Mouse (Mus musculus): ENCODE measurements around the gene Ctcf. TPM values are rescaled to one million over a fixed set of nuclear protein-coding genes. Genes with fewer than 3 reads are reported as not detected.

Ctcf gene
- total RNA-seq, 1 experiment: 65.5 TPM

- no peaks in the 10 kb centered on the region for H3K9me3 ChIP-seq (ENCODE audit: control insufficient read depth, insufficient read depth, low read depth, low read length)
- no peak overlapping the region for H3K27ac ChIP-seq (ENCODE audit: insufficient read depth, low read depth, low read length, poor library complexity, severe bottlenecking)
- no peak overlapping the region for H3K4me3 ChIP-seq (ENCODE audit: insufficient read depth in 1 of 2, low read depth in 1 of 2, low read length in 2 of 2, poor library complexity in 1 of 2, severe bottlenecking in 1 of 2)
- H3K4me1 ChIP-seq (ENCODE audit: control insufficient read depth in 2 of 2, insufficient read depth in 2 of 2, low read length in 2 of 2, poor library complexity in 1 of 2): peaks cover 5 to 6% of the 10 kb centered on the region in 2 experiments; a peak in 2 of 4 replicates
- no peak for DNase-seq (ENCODE audit: low read depth, low spot score)
- no peak overlapping the region for H3K9ac ChIP-seq (ENCODE audit: insufficient read depth, low read depth, low read length, poor library complexity, severe bottlenecking)
- in situ Hi-C loops (cut with MboI; ENCODE audit: low sequenced_read_pairs in 2 of 2, unreplicated experiment in 2 of 2): no loop called here
- peaks cover 3% of the 10 kb centered on the region for H3K36me3 ChIP-seq (ENCODE audit: control insufficient read depth, insufficient read depth, low read length, poor library complexity, severe bottlenecking)
- no peak for TF ChIP-seq HCFC1 (IDR thresholded peaks at IDR 0.05; ENCODE audit: borderline replicate concordance, insufficient read depth, low read length)
- TF ChIP-seq CHD2 (IDR thresholded peaks at IDR 0.05; ENCODE audit: low read depth, low read length): no peak
- TF ChIP-seq ZC3H11A (IDR thresholded peaks at IDR 0.05; ENCODE audit: borderline replicate concordance, low read depth, low read length): no peak
- no peak for TF ChIP-seq MAFK (IDR thresholded peaks at IDR 0.05; ENCODE audit: insufficient read depth, low read depth, low read length)
- no peak for TF ChIP-seq ZNF384 (IDR thresholded peaks at IDR 0.05; ENCODE audit: low read depth, low read length)
Observed at GRCm38 (mm10) chr8:105640511-105640910, 4.1 kb downstream of the Ctcf start.

- no peak for DNase-seq (ENCODE audit: low read depth, low spot score)
- H3K9me3 ChIP-seq (ENCODE audit: control insufficient read depth, insufficient read depth, low read depth, low read length): no peaks in the 10 kb centered on the region
- H3K36me3 ChIP-seq (ENCODE audit: control insufficient read depth, insufficient read depth, low read length, poor library complexity, severe bottlenecking): peaks cover 3% of the 10 kb centered on the region
- no peak overlapping the region for H3K9ac ChIP-seq (ENCODE audit: insufficient read depth, low read depth, low read length, poor library complexity, severe bottlenecking)
- TF ChIP-seq ZC3H11A (IDR thresholded peaks at IDR 0.05; ENCODE audit: borderline replicate concordance, low read depth, low read length) (no peak), CHD2 (IDR thresholded peaks at IDR 0.05; ENCODE audit: low read depth, low read length) (no peak), HCFC1 (IDR thresholded peaks at IDR 0.05; ENCODE audit: borderline replicate concordance, insufficient read depth, low read length) (no peak), ZNF384 (IDR thresholded peaks at IDR 0.05; ENCODE audit: low read depth, low read length) (no peak), MAFK (IDR thresholded peaks at IDR 0.05; ENCODE audit: insufficient read depth, low read depth, low read length) (no peak)
- peaks cover 0 to 3% of the 10 kb centered on the region in 2 experiments; a peak in 1 of 4 replicates for H3K4me1 ChIP-seq (ENCODE audit: control insufficient read depth in 2 of 2, insufficient read depth in 2 of 2, low read length in 2 of 2, poor library complexity in 1 of 2)
- no peak overlapping the region for H3K27ac ChIP-seq (ENCODE audit: insufficient read depth, low read depth, low read length, poor library complexity, severe bottlenecking)
- H3K4me3 ChIP-seq (ENCODE audit: insufficient read depth in 1 of 2, low read depth in 1 of 2, low read length in 2 of 2, poor library complexity in 1 of 2, severe bottlenecking in 1 of 2): no peak overlapping the region
- in situ Hi-C loops (cut with MboI; ENCODE audit: low sequenced_read_pairs in 2 of 2, unreplicated experiment in 2 of 2): no loop called here
Observed at GRCm38 (mm10) chr8:105645205-105645604, 8.8 kb downstream of the Ctcf start.

- Histone ChIP-seq H3K4me3 (ENCODE audit: insufficient read depth in 1 of 2, low read depth in 1 of 2, low read length in 2 of 2, poor library complexity in 1 of 2, severe bottlenecking in 1 of 2) (no peak overlapping the region), H3K9ac (ENCODE audit: insufficient read depth, low read depth, low read length, poor library complexity, severe bottlenecking) (no peak overlapping the region), H3K27ac (ENCODE audit: insufficient read depth, low read depth, low read length, poor library complexity, severe bottlenecking) (no peak overlapping the region), H3K4me1 (ENCODE audit: control insufficient read depth in 2 of 2, insufficient read depth in 2 of 2, low read length in 2 of 2, poor library complexity in 1 of 2) (peaks cover 0 to 2% of the 10 kb centered on the region in 2 experiments; a peak in 1 of 4 replicates), H3K9me3 (ENCODE audit: control insufficient read depth, insufficient read depth, low read depth, low read length) (no peaks in the 10 kb centered on the region), H3K36me3 (ENCODE audit: control insufficient read depth, insufficient read depth, low read length, poor library complexity, severe bottlenecking) (peaks cover 3% of the 10 kb centered on the region)
- in situ Hi-C loops (cut with MboI; ENCODE audit: low sequenced_read_pairs in 2 of 2, unreplicated experiment in 2 of 2): no loop called here
- DNase-seq (ENCODE audit: low read depth, low spot score): no peak
- no peak for TF ChIP-seq ZNF384 (IDR thresholded peaks at IDR 0.05; ENCODE audit: low read depth, low read length)
- no peak for TF ChIP-seq ZC3H11A (IDR thresholded peaks at IDR 0.05; ENCODE audit: borderline replicate concordance, low read depth, low read length)
- TF ChIP-seq MAFK (IDR thresholded peaks at IDR 0.05; ENCODE audit: insufficient read depth, low read depth, low read length): no peak
- TF ChIP-seq HCFC1 (IDR thresholded peaks at IDR 0.05; ENCODE audit: borderline replicate concordance, insufficient read depth, low read length): no peak
- no peak for TF ChIP-seq CHD2 (IDR thresholded peaks at IDR 0.05; ENCODE audit: low read depth, low read length)
Observed at GRCm38 (mm10) chr8:105648929-105649328, 12.6 kb downstream of the Ctcf start.

GRCm38 (mm10) chr8:105657641-105658040, 21.3 kb downstream of the Ctcf start:
- DNase-seq (ENCODE audit: low read depth, low spot score): no peak
- TF ChIP-seq ZC3H11A (IDR thresholded peaks at IDR 0.05; ENCODE audit: borderline replicate concordance, low read depth, low read length): no peak
- no peak for TF ChIP-seq ZNF384 (IDR thresholded peaks at IDR 0.05; ENCODE audit: low read depth, low read length)
- no peak for TF ChIP-seq HCFC1 (IDR thresholded peaks at IDR 0.05; ENCODE audit: borderline replicate concordance, insufficient read depth, low read length)
- TF ChIP-seq MAFK (IDR thresholded peaks at IDR 0.05; ENCODE audit: insufficient read depth, low read depth, low read length): no peak
- no peak for TF ChIP-seq CHD2 (IDR thresholded peaks at IDR 0.05; ENCODE audit: low read depth, low read length)
- in situ Hi-C loops (cut with MboI; ENCODE audit: low sequenced_read_pairs in 2 of 2, unreplicated experiment in 2 of 2): no loop called here
- Histone ChIP-seq H3K9me3 (ENCODE audit: control insufficient read depth, insufficient read depth, low read depth, low read length) (no peaks in the 10 kb centered on the region), H3K9ac (ENCODE audit: insufficient read depth, low read depth, low read length, poor library complexity, severe bottlenecking) (no peak overlapping the region), H3K4me3 (ENCODE audit: insufficient read depth in 1 of 2, low read depth in 1 of 2, low read length in 2 of 2, poor library complexity in 1 of 2, severe bottlenecking in 1 of 2) (no peak overlapping the region), H3K27ac (ENCODE audit: insufficient read depth, low read depth, low read length, poor library complexity, severe bottlenecking) (no peak overlapping the region), H3K4me1 (ENCODE audit: control insufficient read depth in 2 of 2, insufficient read depth in 2 of 2, low read length in 2 of 2, poor library complexity in 1 of 2) (no peaks in the 10 kb centered on the region), H3K36me3 (ENCODE audit: control insufficient read depth, insufficient read depth, low read length, poor library complexity, severe bottlenecking) (peaks cover 2% of the 10 kb centered on the region)

GRCm38 (mm10) chr8:105661167-105661566, 24.8 kb downstream of the Ctcf start:
- Histone ChIP-seq H3K4me3 (ENCODE audit: insufficient read depth in 1 of 2, low read depth in 1 of 2, low read length in 2 of 2, poor library complexity in 1 of 2, severe bottlenecking in 1 of 2) (no peak overlapping the region), H3K9ac (ENCODE audit: insufficient read depth, low read depth, low read length, poor library complexity, severe bottlenecking) (no peak overlapping the region), H3K27ac (ENCODE audit: insufficient read depth, low read depth, low read length, poor library complexity, severe bottlenecking) (no peak overlapping the region), H3K4me1 (ENCODE audit: control insufficient read depth in 2 of 2, insufficient read depth in 2 of 2, low read length in 2 of 2, poor library complexity in 1 of 2) (no peaks in the 10 kb centered on the region), H3K9me3 (ENCODE audit: control insufficient read depth, insufficient read depth, low read depth, low read length) (no peaks in the 10 kb centered on the region), H3K36me3 (ENCODE audit: control insufficient read depth, insufficient read depth, low read length, poor library complexity, severe bottlenecking) (peaks cover 9% of the 10 kb centered on the region)
- TF ChIP-seq ZC3H11A (IDR thresholded peaks at IDR 0.05; ENCODE audit: borderline replicate concordance, low read depth, low read length) (no peak), HCFC1 (IDR thresholded peaks at IDR 0.05; ENCODE audit: borderline replicate concordance, insufficient read depth, low read length) (no peak), MAFK (IDR thresholded peaks at IDR 0.05; ENCODE audit: insufficient read depth, low read depth, low read length) (no peak), ZNF384 (IDR thresholded peaks at IDR 0.05; ENCODE audit: low read depth, low read length) (no peak), CHD2 (IDR thresholded peaks at IDR 0.05; ENCODE audit: low read depth, low read length) (no peak)
- in situ Hi-C loops (cut with MboI; ENCODE audit: low sequenced_read_pairs in 2 of 2, unreplicated experiment in 2 of 2): no loop called here
- DNase-seq (ENCODE audit: low read depth, low spot score): peak; percentile 44

All from ES-E14 (cell line).